Mouse (Mus musculus): Measurements from ENCODE around the gene Grn. TPM values are rescaled to one million over a fixed set of nuclear protein-coding genes. Genes with fewer than 3 reads are reported as not detected.

Gene Grn
- total RNA-seq, 2 experiments from 2014 or later: 57.2 to 63.7 TPM

DNA sequence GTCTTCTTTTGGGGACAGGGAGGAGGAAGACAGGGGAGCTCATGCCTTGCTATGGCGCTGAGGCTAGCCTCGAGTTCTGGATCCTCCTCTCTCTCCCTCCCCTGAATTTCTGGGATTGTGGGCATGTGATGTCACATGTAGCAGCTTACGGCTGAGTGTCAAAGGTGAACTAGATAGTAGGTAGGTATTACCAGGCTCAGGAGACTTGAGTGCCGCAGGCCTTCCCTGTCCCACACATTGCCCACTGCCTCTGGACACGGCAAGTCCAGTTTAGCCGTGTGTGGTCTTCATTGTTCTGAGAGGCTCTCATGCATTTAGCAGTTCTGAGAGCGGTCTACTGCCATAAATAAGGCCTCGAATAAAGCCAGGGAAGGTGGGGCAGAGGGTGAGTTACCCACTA lies 17.1 kb upstream of the Grn start:
- DNase-seq: no peak
- intact Hi-C loops (cut with DNase I; ENCODE audit: low total_unique reads): loop anchor here (5.0 kb wide), 1 partner anchor 101 kb away; no protein-coding TSS in a partner anchor

DNA sequence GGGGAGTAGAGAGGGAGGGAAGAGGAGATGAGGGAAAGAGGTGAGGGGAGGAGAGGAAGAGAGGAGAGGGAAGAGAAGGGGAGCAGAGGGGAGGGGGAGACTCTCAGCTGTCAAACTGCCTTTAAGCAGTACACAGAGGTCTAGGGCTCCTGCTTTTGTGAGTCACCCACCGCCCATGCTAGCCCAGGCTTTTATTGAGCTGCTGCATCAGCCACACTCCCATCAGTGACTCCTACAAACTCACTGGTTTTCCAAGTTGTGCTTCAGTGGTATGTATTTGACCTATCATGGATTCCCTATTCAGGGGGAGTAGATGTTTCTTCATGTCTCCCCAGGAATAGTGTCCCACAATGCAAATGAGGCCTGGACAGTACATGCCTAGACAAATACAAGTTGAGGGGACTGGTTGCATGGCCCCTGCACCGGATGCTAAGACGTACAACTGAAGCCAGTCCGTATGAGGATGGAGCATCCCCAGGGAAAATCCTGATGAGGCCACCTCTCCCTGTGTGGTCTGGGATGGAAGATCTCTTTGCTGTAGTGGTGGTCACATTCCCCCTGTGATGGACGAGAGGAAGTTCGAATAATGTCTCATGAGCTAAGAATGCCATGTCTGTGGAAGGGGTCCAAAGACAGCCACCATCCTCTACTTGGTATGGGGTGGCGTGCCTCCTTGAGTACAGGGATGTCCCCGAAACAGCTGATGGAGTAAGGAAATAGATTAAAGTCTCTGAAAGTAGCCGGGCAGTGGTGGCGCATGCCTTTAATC lies 14.9 kb upstream of the Grn start:
- intact Hi-C loops (cut with DNase I; ENCODE audit: low total_unique reads): no loop called here
- DNase-seq: no peak

GRCm38 (mm10) chr11:102417160-102417559 lies 13.0 kb upstream of the Grn start:
- DNase-seq: no peak
- intact Hi-C loops (cut with DNase I; ENCODE audit: low total_unique reads): no loop called here

DNA sequence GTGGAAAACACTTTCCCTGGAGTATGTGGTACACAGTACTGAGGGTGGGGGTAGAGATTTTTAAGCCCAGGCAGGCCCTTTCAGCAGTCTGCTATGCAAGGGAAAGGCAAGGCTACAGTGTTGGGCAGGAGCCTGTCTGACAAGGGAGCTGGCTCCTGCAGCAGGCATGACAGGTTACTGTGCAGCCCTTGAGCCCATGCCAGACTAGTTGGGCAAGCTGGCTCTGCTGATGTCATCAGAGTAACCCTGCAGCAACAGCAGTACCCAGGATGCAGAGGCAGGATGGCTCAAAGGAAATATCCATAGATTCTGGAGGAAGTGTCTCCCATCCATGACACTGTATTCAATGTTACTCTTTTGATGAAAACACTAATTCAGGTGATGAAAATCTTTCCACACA lies 11.2 kb upstream of the Grn start:
- DNase-seq: no peak
- intact Hi-C loops (cut with DNase I; ENCODE audit: low total_unique reads): no loop called here

- intact Hi-C loops (cut with DNase I; ENCODE audit: low total_unique reads): no loop called here
- DNase-seq: no peak
Measured at GRCm38 (mm10) chr11:102421559-102421958, 8.6 kb upstream of the Grn start.

- no peak for DNase-seq
- intact Hi-C loops (cut with DNase I; ENCODE audit: low total_unique reads): no loop called here
Measured at GRCm38 (mm10) chr11:102424666-102425065, 5.4 kb upstream of the Grn start.

- intact Hi-C loops (cut with DNase I; ENCODE audit: low total_unique reads): no loop called here
- no peak for DNase-seq
Measured at GRCm38 (mm10) chr11:102425555-102426316, 4.4 kb upstream of the Grn start.

DNA sequence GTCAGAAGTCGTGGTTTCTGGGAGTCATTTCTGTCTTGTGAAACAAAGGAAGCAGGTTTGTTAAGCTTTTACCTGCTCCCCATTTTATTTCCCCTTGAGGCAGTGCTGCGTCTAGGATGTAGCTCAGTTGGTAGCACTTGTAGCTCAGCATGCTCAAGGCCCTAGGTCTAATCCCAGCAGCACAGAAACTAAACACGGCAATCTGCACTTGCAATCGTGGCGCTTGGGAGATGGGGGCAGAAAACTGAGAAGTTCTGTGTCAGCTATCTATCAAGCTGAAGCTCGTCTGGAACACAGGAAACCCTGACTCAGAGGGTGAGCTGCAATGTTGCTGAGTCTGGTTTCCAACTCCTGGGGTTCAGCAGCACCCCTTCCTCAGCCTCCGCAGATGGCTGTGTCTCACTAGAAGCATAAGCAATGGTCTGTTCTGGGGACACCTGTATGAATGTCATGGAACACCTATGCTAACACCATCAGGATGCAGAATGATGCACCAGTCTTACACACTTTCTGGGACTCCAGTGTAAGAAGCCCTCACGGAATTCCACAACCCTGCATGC lies 1.1 kb upstream of the Grn start:
- intact Hi-C loops (cut with DNase I; ENCODE audit: low total_unique reads): no loop called here
- DNase-seq: no peak

DNA sequence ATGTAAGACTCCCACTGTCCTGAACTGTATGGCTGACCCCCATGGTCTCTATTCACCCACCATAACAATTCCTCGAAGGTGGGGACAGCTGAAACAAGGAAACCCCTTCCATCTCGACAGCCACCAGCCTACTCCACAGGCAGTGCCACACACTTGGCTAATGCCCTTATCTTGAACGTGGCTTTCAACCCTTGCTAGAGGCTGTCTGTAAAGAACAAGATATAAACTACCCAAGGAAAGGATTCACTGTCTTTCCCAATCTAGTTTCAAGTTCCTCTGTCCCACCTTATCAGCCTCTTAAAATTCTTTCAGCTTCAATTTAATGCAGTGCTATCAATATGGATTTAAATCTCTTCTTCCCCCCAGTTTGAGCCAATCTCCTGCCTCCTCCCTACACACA lies 564 bp upstream of the Grn start:
- DNase-seq: no peak
- intact Hi-C loops (cut with DNase I; ENCODE audit: low total_unique reads): no loop called here

- intact Hi-C loops (cut with DNase I; ENCODE audit: low total_unique reads): no loop called here
Measured at GRCm38 (mm10) chr11:102431018-102431645, 1.0 kb downstream of the Grn start.

GRCm38 (mm10) chr11:102431728-102432114 lies 1.6 kb downstream of the Grn start:
- DNase-seq: no peak
- intact Hi-C loops (cut with DNase I; ENCODE audit: low total_unique reads): no loop called here

More at GRCm38 (mm10) chr11:102431018-102431645, 1.0 kb downstream of the Grn start:
- peak; percentile 76 for DNase-seq

DNA sequence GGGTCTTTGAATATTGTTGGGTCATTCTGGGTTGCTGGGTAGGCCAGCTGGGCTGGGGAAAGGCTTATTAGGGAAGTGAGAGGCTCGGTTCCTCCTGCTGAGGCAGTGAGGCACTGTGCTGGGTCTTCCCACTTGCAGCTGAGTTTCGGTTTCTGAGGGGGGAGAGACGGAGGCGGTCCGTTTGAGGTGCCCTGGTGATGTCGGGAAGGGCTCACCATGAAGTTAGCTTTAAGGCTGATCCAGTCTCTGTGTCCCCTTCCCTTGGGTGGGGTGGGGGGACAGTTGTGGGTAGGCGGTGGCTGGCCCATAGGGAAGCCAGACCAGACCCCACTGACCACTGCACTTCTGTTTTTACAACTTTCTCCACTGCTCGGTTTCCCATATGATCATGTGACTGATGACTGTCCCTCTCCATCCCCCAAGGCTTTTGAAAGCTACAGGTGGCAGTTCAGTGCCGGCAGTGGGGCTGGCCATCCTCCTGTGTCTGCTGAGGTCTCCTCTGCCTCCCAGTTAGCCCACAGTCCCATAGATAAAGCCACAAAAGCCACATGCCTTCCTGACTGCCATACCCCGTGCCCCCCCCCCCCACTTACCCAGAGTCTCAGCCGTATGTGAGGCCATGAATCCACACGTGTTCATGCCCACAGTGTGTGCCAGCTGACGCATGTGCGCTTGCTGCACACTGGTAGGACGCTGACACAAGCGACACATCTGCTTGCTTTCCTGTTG lies 2.2 kb downstream of the Grn start:
- DNase-seq: no peak
- intact Hi-C loops (cut with DNase I; ENCODE audit: low total_unique reads): no loop called here

DNA sequence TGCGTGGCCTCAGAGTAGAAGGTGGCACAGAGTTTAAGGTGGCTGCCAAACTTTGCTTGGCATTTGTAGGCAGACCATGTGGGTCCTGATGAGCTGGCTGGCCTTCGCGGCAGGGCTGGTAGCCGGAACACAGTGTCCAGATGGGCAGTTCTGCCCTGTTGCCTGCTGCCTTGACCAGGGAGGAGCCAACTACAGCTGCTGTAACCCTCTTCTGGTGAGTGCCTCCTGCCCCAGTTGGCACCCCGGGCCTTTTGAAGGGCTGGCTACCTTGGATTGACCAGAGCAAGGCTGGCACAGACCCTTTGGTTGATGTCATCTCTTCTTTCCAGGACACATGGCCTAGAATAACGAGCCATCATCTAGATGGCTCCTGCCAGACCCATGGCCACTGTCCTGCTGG lies 2.8 kb downstream of the Grn start:
- DNase-seq: peak; percentile 82
- intact Hi-C loops (cut with DNase I; ENCODE audit: low total_unique reads): no loop called here

DNA sequence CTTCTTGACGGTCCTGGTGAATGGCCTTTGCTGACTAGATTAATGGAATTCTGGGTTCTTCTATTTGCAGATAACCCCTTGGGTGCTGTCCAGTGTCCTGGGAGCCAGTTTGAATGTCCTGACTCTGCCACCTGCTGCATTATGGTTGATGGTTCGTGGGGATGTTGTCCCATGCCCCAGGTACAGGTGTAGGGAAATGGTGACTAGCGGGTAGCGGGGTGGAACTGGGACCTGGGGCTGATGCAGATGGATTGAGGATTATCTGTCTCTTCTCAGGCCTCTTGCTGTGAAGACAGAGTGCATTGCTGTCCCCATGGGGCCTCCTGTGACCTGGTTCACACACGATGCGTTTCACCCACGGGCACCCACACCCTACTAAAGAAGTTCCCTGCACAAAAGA lies 3.8 kb downstream of the Grn start:
- no peak for DNase-seq
- intact Hi-C loops (cut with DNase I; ENCODE audit: low total_unique reads): no loop called here

DNA sequence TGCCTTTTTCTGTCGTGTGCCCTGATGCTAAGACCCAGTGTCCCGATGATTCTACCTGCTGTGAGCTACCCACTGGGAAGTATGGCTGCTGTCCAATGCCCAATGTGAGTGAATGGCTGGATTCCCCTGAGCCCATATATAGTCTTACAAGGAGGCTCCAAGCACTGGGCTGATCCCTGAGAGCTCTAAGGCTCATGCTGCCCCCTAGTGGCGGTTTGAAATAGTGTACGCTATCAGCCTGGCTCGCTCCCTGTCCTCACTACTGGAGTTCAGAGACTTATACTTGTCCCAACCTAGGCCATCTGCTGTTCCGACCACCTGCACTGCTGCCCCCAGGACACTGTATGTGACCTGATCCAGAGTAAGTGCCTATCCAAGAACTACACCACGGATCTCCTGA lies 4.3 kb downstream of the Grn start:
- DNase-seq: peak; percentile 84
- intact Hi-C loops (cut with DNase I; ENCODE audit: low total_unique reads): no loop called here

GRCm38 (mm10) chr11:102434816-102435705 lies 4.9 kb downstream of the Grn start:
- no peak for DNase-seq
- intact Hi-C loops (cut with DNase I; ENCODE audit: low total_unique reads): loop anchor here (5.0 kb wide), 1 partner anchor 128 kb away; no protein-coding TSS in a partner anchor

DNA sequence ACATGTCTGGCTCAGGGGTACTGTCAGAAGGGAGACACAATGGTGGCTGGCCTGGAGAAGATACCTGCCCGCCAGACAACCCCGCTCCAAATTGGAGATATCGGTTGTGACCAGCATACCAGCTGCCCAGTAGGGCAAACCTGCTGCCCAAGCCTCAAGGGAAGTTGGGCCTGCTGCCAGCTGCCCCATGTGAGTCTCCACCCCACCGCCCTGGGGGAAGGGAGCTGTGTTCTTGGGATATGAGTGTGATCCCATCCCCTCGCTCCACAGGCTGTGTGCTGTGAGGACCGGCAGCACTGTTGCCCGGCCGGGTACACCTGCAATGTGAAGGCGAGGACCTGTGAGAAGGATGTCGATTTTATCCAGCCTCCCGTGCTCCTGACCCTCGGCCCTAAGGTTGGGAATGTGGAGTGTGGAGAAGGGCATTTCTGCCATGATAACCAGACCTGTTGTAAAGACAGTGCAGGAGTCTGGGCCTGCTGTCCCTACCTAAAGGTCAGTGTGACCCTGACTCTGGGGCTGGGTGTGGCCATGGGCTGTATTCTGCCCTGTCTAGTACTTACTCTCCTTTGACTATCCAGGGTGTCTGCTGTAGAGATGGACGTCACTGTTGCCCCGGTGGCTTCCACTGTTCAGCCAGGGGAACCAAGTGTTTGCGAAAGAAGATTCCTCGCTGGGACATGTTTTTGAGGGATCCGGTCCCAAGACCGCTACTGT lies 5.8 kb downstream of the Grn start:
- DNase-seq: no peak
- intact Hi-C loops (cut with DNase I; ENCODE audit: low total_unique reads): loop anchor here (5.0 kb wide), 1 partner anchor 129 kb away; no protein-coding TSS in a partner anchor

DNA sequence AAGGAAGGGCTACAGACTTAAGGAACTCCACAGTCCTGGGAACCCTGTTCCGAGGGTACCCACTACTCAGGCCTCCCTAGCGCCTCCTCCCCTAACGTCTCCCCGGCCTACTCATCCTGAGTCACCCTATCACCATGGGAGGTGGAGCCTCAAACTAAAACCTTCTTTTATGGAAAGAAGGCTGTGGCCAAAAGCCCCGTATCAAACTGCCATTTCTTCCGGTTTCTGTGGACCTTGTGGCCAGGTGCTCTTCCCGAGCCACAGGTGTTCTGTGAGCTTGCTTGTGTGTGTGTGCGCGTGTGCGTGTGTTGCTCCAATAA lies 6.3 kb downstream of the Grn start:
- no peak for DNase-seq
- intact Hi-C loops (cut with DNase I; ENCODE audit: low total_unique reads): loop anchor here (5.0 kb wide), 1 partner anchor 129 kb away; no protein-coding TSS in a partner anchor

Measured in gastrocnemius, postnatal 14 days (tissue).